Mouse (Mus musculus): ENCODE measurements around the gene Vwa3b.

DNA sequence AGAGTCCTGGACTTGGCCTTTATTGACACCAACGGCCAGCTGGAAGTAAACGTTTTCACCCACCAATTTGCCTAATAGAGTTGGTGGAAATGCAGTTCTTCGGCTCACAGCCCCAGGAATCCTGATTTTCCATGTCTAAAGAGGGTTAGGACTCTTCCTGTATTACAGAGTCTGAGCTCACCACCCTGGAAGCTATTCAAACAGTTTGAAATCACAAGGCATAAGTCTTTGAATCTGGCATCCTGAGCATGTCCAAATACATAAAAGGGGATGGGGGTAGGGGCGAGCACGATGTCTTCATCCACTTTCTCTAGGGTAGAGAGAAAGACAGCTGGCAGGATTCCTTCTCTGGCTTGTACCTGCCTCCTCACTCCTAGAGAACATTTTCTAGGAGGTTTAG is 34.5 kb downstream of the Vwa3b start:
- TF ChIP-seq POLR2A (IDR thresholded peaks at IDR 0.05; ENCODE audit: insufficient read length, low read depth): no peak
- no peak for TF ChIP-seq USF1 (IDR thresholded peaks at IDR 0.05; ENCODE audit: low read depth)

All from myocyte (in vitro differentiated cells).